Mouse (Mus musculus) stomach, embryonic 14.5 days (tissue): ENCODE results near the gene Tph1. TPM values are rescaled to one million over a fixed set of nuclear protein-coding genes. Genes with fewer than 3 reads are reported as not detected.
"Not testable (repeated sequence)": the region's sequence is repeated elsewhere in the genome, so short reads cannot be mapped to it uniquely, and the experiment has no call there.

ENCODE experiments used
- ATAC-seq: fragments of 200-750 bp; cut with Nextera tagmentation; 2 replicates; pipeline ENCODE4 v1.8.0; 2017; ENCODE audit warnings: low read depth, moderate TSS enrichment; ENCODE audit not compliant: insufficient number of reproducible peaks, insufficient read depth, low FRiP score
- H3K27ac ChIP-seq: fragments of 300-500 bp; sonication (generic); 2 replicates; pipeline ENCODE4 v1.5.1; 2014; ENCODE audit warnings: mild to moderate bottlenecking, low read length, moderate library complexity, mixed read lengths
- H3K27me3 ChIP-seq: fragments of 300-500 bp; sonication (generic); 2 replicates; pipeline ENCODE4 v1.6.1; 2014; ENCODE audit warnings: low read length, control low read depth, mixed read lengths; ENCODE audit not compliant: control insufficient read depth, insufficient read depth
- H3K36me3 ChIP-seq: fragments of 300-500 bp; sonication (generic); 2 replicates; pipeline ENCODE4 v1.6.1; 2014; ENCODE audit warnings: mild to moderate bottlenecking, control low read depth, low read length, moderate library complexity, mixed read lengths; ENCODE audit not compliant: control insufficient read depth, insufficient read depth
- H3K4me1 ChIP-seq: fragments of 300-500 bp; sonication (generic); 2 replicates; pipeline ENCODE4 v1.6.1; 2014; ENCODE audit warnings: low read length, control low read depth, mixed read lengths; ENCODE audit not compliant: control insufficient read depth, insufficient read depth
- H3K4me2 ChIP-seq: fragments of 300-500 bp; sonication (generic); replicated peaks from 2 replicates; pipeline ENCODE4 v1.6.1; 2014; ENCODE audit warnings: low read depth, low read length, control low read depth
- H3K4me3 ChIP-seq: fragments of 300-500 bp; sonication (generic); 2 replicates; pipeline ENCODE4 v1.5.1; 2014; ENCODE audit warnings: low read depth, low read length, control low read depth
- H3K9ac ChIP-seq: fragments of 300-500 bp; sonication (generic); replicated peaks from 2 replicates; pipeline ENCODE4 v1.6.1; 2014; ENCODE audit warnings: low read depth, mild to moderate bottlenecking, control low read depth, low read length, moderate library complexity, mixed read lengths
- H3K9me3 ChIP-seq: fragments of 300-500 bp; sonication (generic); 2 replicates; pipeline ENCODE4 v1.6.1; 2016; ENCODE audit warnings: low read depth, low read length, control low read depth; ENCODE audit not compliant: control insufficient read depth
- WGBS: fragments of 180-500 bp; shearing (Covaris S2); extraction: QIAGEN DNeasy Blood & Tissue Kit; methylation state at CpG from one replicate; pipeline ENCODE4 v1.1.7; 2014; 5-methylcytosine and 5-hydroxymethylcytosine counted together
- polyA plus RNA-seq: library from polyadenylated mRNA; unstranded; fragments of >200 nt; fragmentation: Nextera tagmentation; extraction: Ambion mirVana; gene quantifications from 2 replicates; pipeline ENCODE4 v1.2.1, GENCODE M21; 2014

Gene Tph1
- polyA plus RNA-seq, 1 experiment from 2014 or later: not detected

GRCm38 (mm10) chr7:46710390-46710844 is 38.1 kb upstream of the Tph1 start, which contains the start of gene Saal1:
Gene Saal1, minus strand, starts transcription at chr7:46710680.
- Histone ChIP-seq H3K36me3 (peaks cover 21% of the 10 kb centered on the region), H3K27ac (peak within 1 kb of the TSS; percentile 46; the same call in 1 of the 2 replicates), H3K9me3 (no peaks in the 10 kb centered on the region), H3K4me3 (peak within 1 kb of the TSS; percentile 57), H3K4me1 (peaks cover 6% of the 10 kb centered on the region; the same call in 1 of the 2 replicates), H3K27me3 (0 out of 2 replicates have a peak, but pooled peaks cover 3% of the 10 kb centered on the region), H3K9ac (peak within 1 kb of the TSS; percentile 68), H3K4me2 (peak within 1 kb of the TSS; percentile 52)
- under 1% methylated on average over 38 of the region's 38 CpGs for WGBS
- ATAC-seq: peak; percentile 96

- Histone ChIP-seq H3K4me3 (no peak overlapping the region), H3K9me3 (no peaks in the 10 kb centered on the region), H3K9ac (no peak overlapping the region), H3K4me2 (no peak overlapping the region), H3K4me1 (no peaks in the 10 kb centered on the region), H3K27me3 (no peaks in the 10 kb centered on the region), H3K27ac (no peak overlapping the region), H3K36me3 (peaks cover 78% of the 10 kb centered on the region)
- no peak for ATAC-seq
- WGBS: 89% methylated on average over 6 of the region's 6 CpGs
These were observed 28.2 kb upstream of the Tph1 start for GRCm38 (mm10) chr7:46700521-46701025.

- no peaks in the 10 kb centered on the region for H3K4me1 ChIP-seq
- no peak for ATAC-seq
These were observed 24.4 kb upstream of the Tph1 start for GRCm38 (mm10) chr7:46696754-46697153.

GRCm38 (mm10) chr7:46686827-46687226 is 14.5 kb upstream of the Tph1 start:
- Histone ChIP-seq H3K9me3 (no peaks in the 10 kb centered on the region), H3K36me3 (peaks cover 22% of the 10 kb centered on the region), H3K27me3 (no peaks in the 10 kb centered on the region), H3K4me2 (no peak overlapping the region), H3K4me3 (no peak overlapping the region), H3K27ac (no peak overlapping the region), H3K4me1 (no peaks in the 10 kb centered on the region), H3K9ac (no peak overlapping the region)
- no peak for ATAC-seq
- WGBS: 80% methylated on average over 5 of the region's 5 CpGs

More at GRCm38 (mm10) chr7:46696754-46697153, 24.4 kb upstream of the Tph1 start:
- Histone ChIP-seq H3K36me3 (peaks cover 58% of the 10 kb centered on the region), H3K27ac (no peak overlapping the region), H3K9ac (no peak overlapping the region), H3K4me2 (no peak overlapping the region), H3K4me3 (no peak overlapping the region), H3K27me3 (no peaks in the 10 kb centered on the region), H3K9me3 (no peaks in the 10 kb centered on the region)
- 63% methylated on average over 1 of the region's 1 CpGs for WGBS

GRCm38 (mm10) chr7:46680732-46681131 is 8.4 kb upstream of the Tph1 start:
- H3K27me3 ChIP-seq: no peaks in the 10 kb centered on the region
- no peak overlapping the region for H3K4me3 ChIP-seq
- H3K36me3 ChIP-seq: no peaks in the 10 kb centered on the region
- H3K27ac ChIP-seq: no peak overlapping the region
- ATAC-seq: no peak
- H3K9me3 ChIP-seq: no peaks in the 10 kb centered on the region
- H3K4me1 ChIP-seq: no peaks in the 10 kb centered on the region
- no peak overlapping the region for H3K4me2 ChIP-seq
- H3K9ac ChIP-seq: no peak overlapping the region

- WGBS: 76% methylated on average over 7 of the region's 7 CpGs
- H3K9ac ChIP-seq, H3K36me3 ChIP-seq, H3K27me3 ChIP-seq, H3K4me1 ChIP-seq, H3K27ac ChIP-seq, H3K9me3 ChIP-seq, H3K4me3 ChIP-seq, ATAC-seq, H3K4me2 ChIP-seq: not testable (repeated sequence)
These were observed 6.7 kb upstream of the Tph1 start for GRCm38 (mm10) chr7:46679044-46679443.

- H3K4me1 ChIP-seq: no peaks in the 10 kb centered on the region
- H3K4me3 ChIP-seq: no peak overlapping the region
- 65% methylated on average over 3 of the region's 3 CpGs for WGBS
- H3K4me2 ChIP-seq: no peak overlapping the region
- H3K9ac ChIP-seq: no peak overlapping the region
- no peak for ATAC-seq
- H3K36me3 ChIP-seq: no peaks in the 10 kb centered on the region
- no peaks in the 10 kb centered on the region for H3K9me3 ChIP-seq
- no peaks in the 10 kb centered on the region for H3K27me3 ChIP-seq
- H3K27ac ChIP-seq: no peak overlapping the region
These were observed 6.1 kb upstream of the Tph1 start for GRCm38 (mm10) chr7:46678417-46678816.

- Histone ChIP-seq H3K4me2 (no peak overlapping the region), H3K27ac (no peak overlapping the region), H3K4me1 (no peaks in the 10 kb centered on the region), H3K9ac (no peak overlapping the region), H3K4me3 (no peak overlapping the region), H3K9me3 (no peaks in the 10 kb centered on the region), H3K27me3 (no peaks in the 10 kb centered on the region), H3K36me3 (no peaks in the 10 kb centered on the region)
- ATAC-seq: no peak
- 48% methylated on average over 5 of the region's 5 CpGs for WGBS
These were observed 4.5 kb upstream of the Tph1 start for GRCm38 (mm10) chr7:46676808-46677360.

- no peak for ATAC-seq
These were observed 3.5 kb upstream of the Tph1 start for GRCm38 (mm10) chr7:46675886-46676285.

More at GRCm38 (mm10) chr7:46675886-46676285, 3.5 kb upstream of the Tph1 start:
- no peaks in the 10 kb centered on the region for H3K27me3 ChIP-seq
- H3K27ac ChIP-seq: no peak overlapping the region
- no peak overlapping the region for H3K4me3 ChIP-seq
- H3K4me2 ChIP-seq: no peak overlapping the region
- H3K9ac ChIP-seq: no peak overlapping the region
- H3K4me1 ChIP-seq: no peaks in the 10 kb centered on the region
- WGBS: 73% methylated on average over 8 of the region's 8 CpGs
- H3K36me3 ChIP-seq: no peaks in the 10 kb centered on the region
- no peaks in the 10 kb centered on the region for H3K9me3 ChIP-seq
